Mouse (Mus musculus): ENCODE data around the gene Tmem150b. TPM values are rescaled to one million over a fixed set of nuclear protein-coding genes. Genes with fewer than 3 reads are reported as not detected.

Tmem150b gene
- polyA plus RNA-seq, 1 experiment from 2014 or later: 2.5 TPM

DNA sequence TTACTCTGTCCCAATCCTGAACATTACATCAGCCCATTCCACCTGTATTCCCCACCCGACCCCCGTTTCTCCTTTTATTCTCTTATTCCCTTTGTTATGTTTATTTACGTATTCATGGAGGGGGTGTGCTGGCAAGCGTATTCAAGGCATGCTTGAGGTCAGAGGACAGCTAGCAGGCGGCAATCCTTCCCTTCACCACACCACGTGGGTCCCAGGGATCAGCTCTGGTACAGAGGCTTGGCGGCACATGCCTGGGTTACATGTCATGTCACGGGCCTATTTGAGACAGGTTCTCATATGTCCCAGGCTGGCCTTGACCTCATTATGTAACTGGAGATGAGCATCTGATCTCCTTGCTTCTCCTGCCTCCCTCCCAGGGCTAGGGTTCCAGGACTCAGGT, 22.7 kb downstream of the Tmem150b start:
- Histone ChIP-seq H3K79me2 (ENCODE audit: inconsistent target) (no peaks in the 10 kb centered on the region), H3K4me3 (ENCODE audit: inconsistent target) (no peak overlapping the region), H3K27ac (no peak overlapping the region), H3K36me3 (ENCODE audit: inconsistent target) (no peaks in the 10 kb centered on the region)
- WGBS (ENCODE audit: missing documents): 89% methylated on average over 8 of the region's 8 CpGs

DNA sequence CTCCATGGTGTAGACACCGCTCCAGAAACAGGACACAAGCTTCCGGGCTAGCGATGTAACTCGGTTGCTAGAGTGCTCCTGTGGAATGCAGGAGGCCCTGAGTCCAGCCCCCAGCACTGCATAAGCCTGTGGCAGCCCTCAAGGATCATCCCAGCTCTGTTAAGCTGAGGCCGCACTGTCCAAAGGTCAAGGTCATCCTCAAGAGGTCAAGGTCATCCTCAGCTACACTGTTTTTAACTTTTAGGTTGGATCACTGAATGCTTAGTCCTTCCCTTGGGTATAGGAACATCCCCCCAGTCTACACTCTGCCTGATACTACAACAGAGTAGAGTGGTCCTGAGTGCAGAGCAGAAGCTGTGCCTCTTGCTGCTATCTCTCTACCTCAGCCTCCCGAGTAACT, 32.0 kb downstream of the Tmem150b start:
- Histone ChIP-seq H3K36me3 (ENCODE audit: inconsistent target) (no peaks in the 10 kb centered on the region), H3K27ac (no peak overlapping the region), H3K79me2 (ENCODE audit: inconsistent target) (no peaks in the 10 kb centered on the region), H3K4me3 (ENCODE audit: inconsistent target) (no peak overlapping the region)
- 79% methylated on average over 4 of the region's 6 CpGs for WGBS (ENCODE audit: missing documents)

DNA sequence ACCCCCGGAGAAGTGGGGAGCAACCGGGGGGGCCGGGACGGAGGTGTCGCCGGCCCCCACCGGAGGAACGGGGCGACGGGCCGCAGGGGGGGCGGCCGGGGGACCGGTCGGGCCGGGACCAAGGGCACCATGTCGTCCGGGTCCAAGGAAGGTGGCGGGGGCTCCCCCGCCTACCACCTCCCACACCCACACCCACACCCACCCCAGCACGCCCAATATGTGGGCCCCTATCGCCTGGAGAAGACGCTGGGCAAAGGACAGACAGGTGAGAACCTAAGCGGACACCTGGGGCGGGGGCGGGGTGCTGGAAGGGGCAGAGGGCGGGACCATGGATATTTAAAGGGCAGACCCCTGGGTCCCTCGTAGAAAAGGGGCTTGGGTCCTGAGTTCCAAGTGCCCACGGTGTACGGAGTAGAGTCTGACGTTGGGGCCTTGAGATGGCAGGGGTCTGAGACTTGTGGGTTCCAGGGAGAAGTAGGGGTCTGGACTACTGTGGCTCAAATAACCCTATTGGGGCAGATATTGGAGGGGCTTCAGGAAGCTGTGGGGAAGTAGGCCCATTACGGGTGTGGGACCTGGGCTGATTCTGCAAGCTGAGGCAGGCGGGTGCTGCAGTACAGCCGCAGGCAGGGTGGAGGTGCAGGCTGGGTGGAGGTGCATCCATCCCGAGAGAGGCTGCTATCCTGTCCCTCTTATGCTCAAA, 33.9 kb downstream of the Tmem150b start:
- H3K27ac ChIP-seq: no peak overlapping the region
- no peaks in the 10 kb centered on the region for H3K79me2 ChIP-seq (ENCODE audit: inconsistent target)
- 37% methylated on average over 30 of the region's 35 CpGs for WGBS (ENCODE audit: missing documents)
- H3K36me3 ChIP-seq (ENCODE audit: inconsistent target): no peaks in the 10 kb centered on the region
- H3K4me3 ChIP-seq (ENCODE audit: inconsistent target): no peak overlapping the region

- no peaks in the 10 kb centered on the region for H3K36me3 ChIP-seq (ENCODE audit: inconsistent target)
- H3K79me2 ChIP-seq (ENCODE audit: inconsistent target): no peaks in the 10 kb centered on the region
- H3K27ac ChIP-seq: no peak within 1 kb of the TSS
- 34% methylated on average over 4 of the region's 18 CpGs for WGBS (ENCODE audit: missing documents)
- no peak within 1 kb of the TSS for H3K4me3 ChIP-seq (ENCODE audit: inconsistent target)
These were observed 34.7 kb downstream of the Tmem150b start, which contains the start of gene Brsk1 for GRCm38 (mm10) chr7:4690387-4690786. TSS of gene Brsk1 (plus strand) at chr7:4690604.

GRCm38 (mm10) chr7:4684632-4685417, 40.2 kb downstream of the Tmem150b start, which contains the start of gene Hspbp1:
TSS of gene Hspbp1 (minus strand) at chr7:4685068.
- 1% methylated on average over 32 of the region's 32 CpGs for WGBS (ENCODE audit: missing documents)
- Histone ChIP-seq H3K79me2 (ENCODE audit: inconsistent target) (no peaks in the 10 kb centered on the region; the same call in 1 of the 2 replicates), H3K36me3 (ENCODE audit: inconsistent target) (no peaks in the 10 kb centered on the region), H3K27ac (peak within 1 kb of the TSS; percentile 55), H3K4me3 (ENCODE audit: inconsistent target) (peak within 1 kb of the TSS; percentile 96)

GRCm38 (mm10) chr7:4684203-4684602, 40.8 kb downstream of the Tmem150b start:
- Histone ChIP-seq H3K27ac (peak overlapping the region; percentile 55), H3K79me2 (ENCODE audit: inconsistent target) (no peaks in the 10 kb centered on the region; the same call in 1 of the 2 replicates), H3K4me3 (ENCODE audit: inconsistent target) (peak overlapping the region; percentile 96), H3K36me3 (ENCODE audit: inconsistent target) (no peaks in the 10 kb centered on the region)
- WGBS (ENCODE audit: missing documents): 5% methylated on average over 13 of the region's 13 CpGs

- Histone ChIP-seq H3K27ac (no peak overlapping the region), H3K36me3 (ENCODE audit: inconsistent target) (no peaks in the 10 kb centered on the region), H3K79me2 (ENCODE audit: inconsistent target) (no peaks in the 10 kb centered on the region; the same call in 1 of the 2 replicates), H3K4me3 (ENCODE audit: inconsistent target) (no peak overlapping the region)
- WGBS (ENCODE audit: missing documents): 28% methylated on average over 5 of the region's 5 CpGs
These were observed 41.7 kb downstream of the Tmem150b start for GRCm38 (mm10) chr7:4683307-4683706.

- no peak overlapping the region for H3K27ac ChIP-seq
- no peak overlapping the region for H3K4me3 ChIP-seq (ENCODE audit: inconsistent target)
- H3K36me3 ChIP-seq (ENCODE audit: inconsistent target): peaks cover 16% of the 10 kb centered on the region; the same call in 1 of the 2 replicates
- H3K79me2 ChIP-seq (ENCODE audit: inconsistent target): no peaks in the 10 kb centered on the region
- WGBS (ENCODE audit: missing documents): 97% methylated on average over 5 of the region's 7 CpGs
These were observed 49.8 kb downstream of the Tmem150b start for GRCm38 (mm10) chr7:4675200-4675599.

GRCm38 (mm10) chr7:4674114-4674731, 50.8 kb downstream of the Tmem150b start:
- WGBS (ENCODE audit: missing documents): 39% methylated on average over 12 of the region's 12 CpGs
- Histone ChIP-seq H3K27ac (no peak overlapping the region), H3K36me3 (ENCODE audit: inconsistent target) (peaks cover 16% of the 10 kb centered on the region; the same call in 1 of the 2 replicates), H3K79me2 (ENCODE audit: inconsistent target) (no peaks in the 10 kb centered on the region), H3K4me3 (ENCODE audit: inconsistent target) (no peak overlapping the region)

GRCm38 (mm10) chr7:4671956-4672355, 53.1 kb downstream of the Tmem150b start:
- H3K27ac ChIP-seq: no peak overlapping the region
- H3K79me2 ChIP-seq (ENCODE audit: inconsistent target): no peaks in the 10 kb centered on the region
- WGBS (ENCODE audit: missing documents): 63% methylated on average over 4 of the region's 4 CpGs
- H3K4me3 ChIP-seq (ENCODE audit: inconsistent target): no peak overlapping the region
- peaks cover 16% of the 10 kb centered on the region; the same call in 1 of the 2 replicates for H3K36me3 ChIP-seq (ENCODE audit: inconsistent target)

DNA sequence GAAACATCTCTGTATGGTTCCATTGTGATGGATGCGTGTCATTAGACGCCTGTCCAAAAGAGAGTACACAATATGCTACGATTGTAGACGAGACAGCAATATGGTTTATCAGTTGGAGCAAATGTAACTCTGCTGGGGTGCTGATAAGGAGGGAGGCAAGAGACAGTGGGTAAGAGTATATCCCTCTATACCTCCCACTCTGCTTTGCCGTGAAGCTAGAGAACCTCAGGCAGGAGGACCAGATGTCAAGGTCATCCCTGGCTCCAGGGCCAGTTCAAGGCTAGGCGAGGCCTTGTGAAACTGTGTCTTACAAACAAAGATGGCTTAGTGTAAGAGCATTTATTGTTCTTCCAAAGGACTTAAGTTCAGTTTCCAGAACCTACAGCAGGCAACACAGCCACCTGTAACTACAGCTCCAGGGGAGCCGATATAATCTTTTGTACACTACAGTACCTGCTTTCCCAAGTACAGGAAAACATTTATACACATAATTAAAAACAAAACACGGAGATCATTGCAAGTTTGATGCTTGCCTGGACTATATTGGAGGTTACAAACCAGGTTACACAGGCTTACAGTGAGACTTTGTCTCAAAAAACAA, 54.3 kb downstream of the Tmem150b start:
- H3K27ac ChIP-seq: no peak overlapping the region
- WGBS (ENCODE audit: missing documents): 96% methylated on average over 7 of the region's 8 CpGs

DNA sequence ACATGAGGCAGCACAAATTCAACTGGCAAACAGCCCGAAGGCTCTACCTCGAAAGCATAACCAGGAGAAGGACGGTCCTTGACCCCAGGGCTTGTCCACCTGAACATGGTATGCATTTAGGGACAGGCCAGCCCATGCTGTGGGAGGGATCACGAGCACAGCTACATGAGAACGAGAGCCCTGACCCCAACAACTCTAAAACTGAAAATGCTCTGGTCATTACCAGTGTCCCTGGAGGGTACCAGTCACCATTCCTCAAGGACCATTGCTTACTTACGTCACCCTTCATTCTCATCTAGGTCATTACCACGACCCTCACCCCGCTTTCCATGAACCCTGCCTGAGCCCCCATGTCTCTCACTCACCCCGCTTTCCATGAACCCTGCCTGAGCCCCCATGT, 55.9 kb downstream of the Tmem150b start:
- H3K27ac ChIP-seq: no peak overlapping the region
- H3K36me3 ChIP-seq (ENCODE audit: inconsistent target): peaks cover 9% of the 10 kb centered on the region; the same call in 1 of the 2 replicates
- 97% methylated on average over 6 of the region's 9 CpGs for WGBS (ENCODE audit: missing documents)
- no peaks in the 10 kb centered on the region for H3K79me2 ChIP-seq (ENCODE audit: inconsistent target)
- no peak overlapping the region for H3K4me3 ChIP-seq (ENCODE audit: inconsistent target)

More for the DNA sequence above, 54.3 kb downstream of the Tmem150b start:
- Histone ChIP-seq H3K36me3 (ENCODE audit: inconsistent target) (peaks cover 11% of the 10 kb centered on the region; the same call in 1 of the 2 replicates), H3K4me3 (ENCODE audit: inconsistent target) (no peak overlapping the region), H3K79me2 (ENCODE audit: inconsistent target) (no peaks in the 10 kb centered on the region)

DNA sequence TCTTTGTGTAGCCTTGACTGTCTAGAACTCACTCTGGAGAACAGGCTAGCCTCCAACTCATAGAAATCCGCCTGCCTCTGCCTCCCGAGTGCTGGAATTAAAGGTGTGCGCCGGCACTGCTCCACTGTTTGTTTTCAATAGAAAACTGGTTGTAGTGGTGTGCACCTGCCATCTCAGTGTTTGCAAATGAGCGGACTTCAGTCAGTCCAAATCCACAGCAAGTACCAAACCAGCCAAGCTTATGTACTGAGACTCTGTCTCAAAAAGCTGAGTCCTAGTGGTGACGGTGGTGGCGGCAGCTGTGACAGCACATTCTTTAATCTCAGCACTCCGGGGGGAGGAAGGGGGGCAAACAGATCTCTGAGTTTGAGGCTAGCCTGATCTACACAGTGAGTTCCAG, 56.5 kb downstream of the Tmem150b start:
- Histone ChIP-seq H3K4me3 (ENCODE audit: inconsistent target) (no peak overlapping the region), H3K27ac (no peak overlapping the region), H3K36me3 (ENCODE audit: inconsistent target) (peaks cover 9% of the 10 kb centered on the region; the same call in 1 of the 2 replicates), H3K79me2 (ENCODE audit: inconsistent target) (no peaks in the 10 kb centered on the region)
- 91% methylated on average over 8 of the region's 8 CpGs for whole genome bisulfite sequencing (ENCODE audit: missing documents)

GRCm38 (mm10) chr7:4666871-4667270, 58.2 kb downstream of the Tmem150b start:
- Histone ChIP-seq H3K4me3 (ENCODE audit: inconsistent target) (no peak overlapping the region), H3K79me2 (ENCODE audit: inconsistent target) (no peaks in the 10 kb centered on the region), H3K36me3 (ENCODE audit: inconsistent target) (peaks cover 9% of the 10 kb centered on the region; the same call in 1 of the 2 replicates), H3K27ac (no peak overlapping the region)
- WGBS (ENCODE audit: missing documents): 99% methylated on average over 5 of the region's 5 CpGs
